Mouse (Mus musculus) heart, postnatal 0 days (tissue): ENCODE results near the gene Dnmt3b. TPM values are rescaled to one million over a fixed set of nuclear protein-coding genes. Genes with fewer than 3 reads are reported as not detected.
A peak's percentile ranks its signal among the peaks of the same experiment; 100 is the strongest.
"Not testable (repeated sequence)": the region's sequence is repeated elsewhere in the genome, so short reads cannot be mapped to it uniquely, and the experiment has no call there.

Experiments used
- ATAC-seq: fragments of 200-750 bp; cut with Nextera tagmentation; 2 replicates; pipeline ENCODE4 v1.8.0; 2017; ENCODE audit warnings: low read depth, moderate number of reproducible peaks, moderate library complexity; ENCODE audit not compliant: insufficient read depth
- DNase-seq: peaks from one replicate; pipeline ENCODE4 v3.0.0-alpha.2; 2016; ENCODE audit warnings: low spot score
- H3K27ac ChIP-seq: fragments of 300-500 bp; sonication (generic); 2 replicates; pipeline ENCODE4 v1.5.1; 2014; ENCODE audit warnings: low read depth, mild to moderate bottlenecking
- H3K27me3 ChIP-seq: fragments of 300-500 bp; sonication (generic); 2 replicates; pipeline ENCODE4 v1.6.1; 2014; ENCODE audit warnings: low read length, mixed read lengths; ENCODE audit not compliant: control insufficient read depth, insufficient read depth
- H3K36me3 ChIP-seq: fragments of 300-500 bp; sonication (generic); replicated peaks from 2 replicates; pipeline ENCODE4 v1.6.1; 2014; ENCODE audit warnings: low read length, mixed read lengths; ENCODE audit not compliant: control insufficient read depth, insufficient read depth
- H3K4me1 ChIP-seq: fragments of 300-500 bp; sonication (generic); 2 replicates; pipeline ENCODE4 v1.6.1; 2014; ENCODE audit warnings: antibody characterized with exemption; ENCODE audit not compliant: control insufficient read depth, insufficient read depth
- H3K4me2 ChIP-seq: fragments of 300-500 bp; sonication (generic); 2 replicates; pipeline ENCODE4 v1.6.1; 2014; ENCODE audit warnings: low read depth, mild to moderate bottlenecking, low read length, moderate library complexity
- H3K4me3 ChIP-seq: fragments of 300-500 bp; sonication (generic); 2 replicates; pipeline ENCODE4 v1.5.1; 2014; ENCODE audit warnings: low read depth, low read length
- H3K9ac ChIP-seq: fragments of 300-500 bp; sonication (generic); replicated peaks from 2 replicates; pipeline ENCODE4 v1.6.1; 2014; ENCODE audit warnings: low read depth, low read length, mixed read lengths
- H3K9me3 ChIP-seq: fragments of 300-500 bp; sonication (generic); replicated peaks from 2 replicates; pipeline ENCODE4 v1.6.1; 2016; ENCODE audit warnings: low read length; ENCODE audit not compliant: control insufficient read depth
- CTCF ChIP-seq: IDR thresholded peaks from 2 replicates; pipeline ENCODE4 v1.5.1; 2016; ENCODE audit warnings: antibody characterized with exemption, control low read depth, low read depth
- EP300 ChIP-seq: IDR thresholded peaks from 2 replicates; pipeline ENCODE4 v1.6.1; 2016; ENCODE audit warnings: antibody characterized with exemption, low read depth
- WGBS: fragments of 180-500 bp; shearing (Covaris S2); extraction: QIAGEN DNeasy Blood & Tissue Kit; methylation state at CpG from one replicate; pipeline ENCODE4 v1.1.7; 2014; 5-methylcytosine and 5-hydroxymethylcytosine counted together
- polyA plus RNA-seq: library from polyadenylated mRNA; unstranded; fragments of >200 nt; fragmentation: Nextera tagmentation; extraction: Ambion mirVana; gene quantifications from 2 replicates; pipeline ENCODE4 v1.2.1, GENCODE M21; 2015
- total RNA-seq: library from RNA; depleted of rRNA; stranded (reverse); fragments of >200 nt; gene quantifications from 2 replicates; pipeline ENCODE4 v1.2.3, GENCODE M21; 2014; ENCODE audit warnings: low replicate concordance

Gene Dnmt3b
- total and polyA plus RNA-seq, 2 experiments from 2014 or later, result 1.4 to 1.8 TPM

- no peak overlapping the region for H3K4me3 ChIP-seq
- no peaks in the 10 kb centered on the region for H3K9me3 ChIP-seq
- no peak overlapping the region for H3K4me2 ChIP-seq
- no peak overlapping the region for H3K9ac ChIP-seq
- 46% methylated on average over 6 of the region's 6 CpGs for WGBS
- DNase-seq (no peak), ATAC-seq (no peak)
- H3K27me3 ChIP-seq, result no peaks in the 10 kb centered on the region
- no peaks in the 10 kb centered on the region for H3K4me1 ChIP-seq
- H3K27ac ChIP-seq, result no peak overlapping the region
- no peaks in the 10 kb centered on the region for H3K36me3 ChIP-seq
- no peak for TF ChIP-seq EP300
- no peak for TF ChIP-seq CTCF
These were observed 54.1 kb downstream of the Dnmt3b start for GRCm38 (mm10) chr2:153703389-153703788.

GRCm38 (mm10) chr2:153710701-153711330 is 61.6 kb downstream of the Dnmt3b start:
- Histone ChIP-seq H3K27me3 (no peaks in the 10 kb centered on the region), H3K27ac (0 out of 2 replicates have a peak overlapping the region, but pooled peaks have one; percentile 18), H3K9me3 (no peaks in the 10 kb centered on the region), H3K9ac (no peak overlapping the region), H3K36me3 (no peaks in the 10 kb centered on the region), H3K4me3 (no peak overlapping the region), H3K4me2 (no peak overlapping the region), H3K4me1 (peaks cover 15% of the 10 kb centered on the region)
- TF ChIP-seq EP300 (no peak), CTCF (peak; percentile 88)
- DNase-seq (peak; percentile 68), ATAC-seq (peak; percentile 66)
- WGBS, result 20% methylated on average over 8 of the region's 8 CpGs

GRCm38 (mm10) chr2:153712646-153713091 is 63.4 kb downstream of the Dnmt3b start:
- H3K27me3 ChIP-seq, result no peaks in the 10 kb centered on the region
- H3K9me3 ChIP-seq, result no peaks in the 10 kb centered on the region
- ATAC-seq (peak; percentile 21; the same call in 1 of the 2 replicates), DNase-seq (no peak)
- H3K4me3 ChIP-seq, result no peak overlapping the region
- H3K4me1 ChIP-seq, result peaks cover 15% of the 10 kb centered on the region
- no peaks in the 10 kb centered on the region for H3K36me3 ChIP-seq
- TF ChIP-seq EP300 (no peak), CTCF (no peak)
- H3K27ac ChIP-seq, result peak overlapping the region; percentile 46; the same call in 1 of the 2 replicates
- no peak overlapping the region for H3K4me2 ChIP-seq
- H3K9ac ChIP-seq, result no peak overlapping the region
- WGBS, result 21% methylated on average over 3 of the region's 3 CpGs

GRCm38 (mm10) chr2:153713227-153713626 is 64.0 kb downstream of the Dnmt3b start:
- H3K4me1 ChIP-seq, result peaks cover 15% of the 10 kb centered on the region
- 17% methylated on average over 4 of the region's 4 CpGs for WGBS
- H3K4me3 ChIP-seq, result no peak overlapping the region
- no peaks in the 10 kb centered on the region for H3K27me3 ChIP-seq
- H3K9ac ChIP-seq, result no peak overlapping the region
- H3K9me3 ChIP-seq, result no peaks in the 10 kb centered on the region
- peak overlapping the region; percentile 46; the same call in 1 of the 2 replicates for H3K27ac ChIP-seq
- H3K36me3 ChIP-seq, result no peaks in the 10 kb centered on the region
- no peak overlapping the region for H3K4me2 ChIP-seq
- peak; percentile 57 for ATAC-seq
- TF ChIP-seq CTCF (no peak), EP300 (no peak)
- DNase-seq, result peak; percentile 60

GRCm38 (mm10) chr2:153717861-153718260 is 68.6 kb downstream of the Dnmt3b start:
- H3K27ac ChIP-seq, H3K9me3 ChIP-seq, ATAC-seq, H3K4me1 ChIP-seq, H3K27me3 ChIP-seq, H3K36me3 ChIP-seq, DNase-seq, H3K4me2 ChIP-seq, H3K4me3 ChIP-seq, H3K9ac ChIP-seq: not testable (repeated sequence)
- 29% methylated on average over 3 of the region's 3 CpGs for WGBS

GRCm38 (mm10) chr2:153723098-153723497 is 73.8 kb downstream of the Dnmt3b start:
- DNase-seq, result no peak
- WGBS, result 71% methylated on average over 1 of the region's 1 CpGs

More at GRCm38 (mm10) chr2:153723098-153723497, 73.8 kb downstream of the Dnmt3b start:
- Histone ChIP-seq H3K27ac (no peak overlapping the region), H3K9ac (no peak overlapping the region), H3K9me3 (no peaks in the 10 kb centered on the region), H3K36me3 (no peaks in the 10 kb centered on the region), H3K27me3 (no peaks in the 10 kb centered on the region), H3K4me2 (no peak overlapping the region), H3K4me3 (no peak overlapping the region), H3K4me1 (no peaks in the 10 kb centered on the region)
- ATAC-seq, result no peak
- no peak for TF ChIP-seq EP300
- TF ChIP-seq CTCF, result no peak
